Mouse (Mus musculus) hindbrain, embryonic 16.5 days (tissue): ENCODE results near the gene P2ry2. TPM values are rescaled to one million over a fixed set of nuclear protein-coding genes. Genes with fewer than 3 reads are reported as not detected.

Experiments used
- ATAC-seq: fragments of 200-750 bp; cut with Nextera tagmentation; 2 replicates; pipeline ENCODE4 v1.8.0; 2017; ENCODE audit warnings: moderate TSS enrichment, moderate library complexity
- H3K27ac ChIP-seq: fragments of 300-500 bp; sonication (generic); 2 replicates; pipeline ENCODE4 v1.5.1; 2014; ENCODE audit warnings: low read depth, mild to moderate bottlenecking, control low read depth, low read length, moderate library complexity
- H3K27me3 ChIP-seq: fragments of 300-500 bp; sonication (generic); replicated peaks from 2 replicates; pipeline ENCODE4 v1.6.1; 2014; ENCODE audit warnings: low read length; ENCODE audit not compliant: control insufficient read depth, insufficient read depth
- H3K36me3 ChIP-seq: fragments of 300-500 bp; sonication (generic); 2 replicates; pipeline ENCODE4 v1.6.1; 2014; ENCODE audit warnings: mild to moderate bottlenecking, low read length, moderate library complexity, mixed read lengths; ENCODE audit not compliant: control insufficient read depth, insufficient read depth
- H3K4me1 ChIP-seq: fragments of 300-500 bp; sonication (generic); 2 replicates; pipeline ENCODE4 v1.6.1; 2014; ENCODE audit warnings: low read depth, low read length; ENCODE audit not compliant: control insufficient read depth, insufficient read depth
- H3K4me2 ChIP-seq: fragments of 300-500 bp; sonication (generic); 2 replicates; pipeline ENCODE4 v1.6.1; 2014; ENCODE audit warnings: mild to moderate bottlenecking, low read length, control low read depth, moderate library complexity
- H3K4me3 ChIP-seq: fragments of 300-500 bp; sonication (generic); 2 replicates; pipeline ENCODE4 v1.5.1; 2014; ENCODE audit warnings: mild to moderate bottlenecking, low read length, control low read depth, moderate library complexity
- H3K9ac ChIP-seq: fragments of 300-500 bp; sonication (generic); 2 replicates; pipeline ENCODE4 v1.6.1; 2014; ENCODE audit warnings: low read depth, mild to moderate bottlenecking, control low read depth, low read length, moderate library complexity
- H3K9me3 ChIP-seq: fragments of 300-500 bp; sonication (generic); 2 replicates; pipeline ENCODE4 v1.6.1; 2014; ENCODE audit warnings: mild to moderate bottlenecking, low read length, moderate library complexity; ENCODE audit not compliant: control insufficient read depth
- WGBS: fragments of 180-500 bp; shearing (Covaris S2); extraction: QIAGEN DNeasy Blood & Tissue Kit; methylation state at CpG from one replicate; pipeline ENCODE4 v1.1.7; 2014; 5-methylcytosine and 5-hydroxymethylcytosine counted together
- polyA plus RNA-seq: library from polyadenylated mRNA; unstranded; fragments of >200 nt; fragmentation: Nextera tagmentation; extraction: Ambion mirVana; gene quantifications from 2 replicates; pipeline ENCODE4 v1.2.1, GENCODE M21; 2015

Gene P2ry2
- polyA plus RNA-seq, 1 experiment from 2014 or later: 0.64 TPM

- H3K9ac ChIP-seq: peak within 1 kb of the TSS; percentile 51
- H3K27ac ChIP-seq: no peak within 1 kb of the TSS
- no peaks in the 10 kb centered on the region for H3K36me3 ChIP-seq
- peak within 1 kb of the TSS; percentile 36 for H3K4me3 ChIP-seq
- ATAC-seq: peak; percentile 63
- H3K9me3 ChIP-seq: no peaks in the 10 kb centered on the region
- peaks cover 17% of the 10 kb centered on the region for H3K27me3 ChIP-seq
- H3K4me1 ChIP-seq: peaks cover 5% of the 10 kb centered on the region
- H3K4me2 ChIP-seq: peak within 1 kb of the TSS; percentile 55
- 2% methylated on average over 36 of the region's 36 CpGs for WGBS
These were observed 38.3 kb downstream of the P2ry2 start, which contains the start of gene P2ry6 for GRCm38 (mm10) chr7:100974135-100974903. P2ry6 (minus strand) TSS chr7:100974649.

- peaks cover 5% of the 10 kb centered on the region for H3K4me1 ChIP-seq
- peaks cover 17% of the 10 kb centered on the region for H3K27me3 ChIP-seq
- H3K4me2 ChIP-seq: no peak overlapping the region
- H3K27ac ChIP-seq: no peak overlapping the region
- no peak for ATAC-seq
- no peak overlapping the region for H3K4me3 ChIP-seq
- H3K9ac ChIP-seq: no peak overlapping the region
- no peaks in the 10 kb centered on the region for H3K36me3 ChIP-seq
- no peaks in the 10 kb centered on the region for H3K9me3 ChIP-seq
- WGBS: 49% methylated on average over 3 of the region's 3 CpGs
These were observed 39.8 kb downstream of the P2ry2 start for GRCm38 (mm10) chr7:100972875-100973274.

GRCm38 (mm10) chr7:100968874-100969659 lies 43.6 kb downstream of the P2ry2 start:
- ATAC-seq: no peak
- H3K9me3 ChIP-seq: no peaks in the 10 kb centered on the region
- no peak overlapping the region for H3K4me2 ChIP-seq
- H3K4me3 ChIP-seq: no peak overlapping the region
- H3K4me1 ChIP-seq: peaks cover 1% of the 10 kb centered on the region
- peaks cover 7% of the 10 kb centered on the region for H3K27me3 ChIP-seq
- H3K27ac ChIP-seq: no peak overlapping the region
- no peak overlapping the region for H3K9ac ChIP-seq
- no peaks in the 10 kb centered on the region for H3K36me3 ChIP-seq
- 73% methylated on average over 10 of the region's 10 CpGs for WGBS

- Histone ChIP-seq H3K4me2 (no peak overlapping the region), H3K9me3 (no peaks in the 10 kb centered on the region), H3K4me3 (no peak overlapping the region), H3K27ac (no peak overlapping the region), H3K9ac (no peak overlapping the region), H3K27me3 (peaks cover 2% of the 10 kb centered on the region), H3K36me3 (no peaks in the 10 kb centered on the region), H3K4me1 (no peaks in the 10 kb centered on the region)
- WGBS: 83% methylated on average over 6 of the region's 6 CpGs
- no peak for ATAC-seq
These were observed 44.3 kb downstream of the P2ry2 start for GRCm38 (mm10) chr7:100968376-100968775.

- Histone ChIP-seq H3K9me3 (no peaks in the 10 kb centered on the region), H3K9ac (no peak overlapping the region), H3K4me1 (no peaks in the 10 kb centered on the region), H3K4me3 (no peak overlapping the region), H3K27me3 (no peaks in the 10 kb centered on the region), H3K4me2 (no peak overlapping the region), H3K36me3 (no peaks in the 10 kb centered on the region), H3K27ac (no peak overlapping the region)
- ATAC-seq: no peak
- WGBS: 84% methylated on average over 9 of the region's 9 CpGs
These were observed 44.8 kb downstream of the P2ry2 start for GRCm38 (mm10) chr7:100967850-100968249.

- no peak overlapping the region for H3K4me2 ChIP-seq
- H3K4me1 ChIP-seq: no peaks in the 10 kb centered on the region
- no peaks in the 10 kb centered on the region for H3K9me3 ChIP-seq
- no peak overlapping the region for H3K27ac ChIP-seq
- no peaks in the 10 kb centered on the region for H3K27me3 ChIP-seq
- WGBS: 91% methylated on average over 7 of the region's 7 CpGs
- no peak overlapping the region for H3K9ac ChIP-seq
- no peak for ATAC-seq
- H3K36me3 ChIP-seq: no peaks in the 10 kb centered on the region
- no peak overlapping the region for H3K4me3 ChIP-seq
These were observed 46.7 kb downstream of the P2ry2 start for GRCm38 (mm10) chr7:100966014-100966413.

- Histone ChIP-seq H3K27me3 (no peaks in the 10 kb centered on the region), H3K4me2 (no peak overlapping the region), H3K9me3 (no peaks in the 10 kb centered on the region), H3K36me3 (no peaks in the 10 kb centered on the region), H3K9ac (no peak overlapping the region), H3K4me3 (no peak overlapping the region), H3K27ac (no peak overlapping the region), H3K4me1 (no peaks in the 10 kb centered on the region)
- ATAC-seq: peak; percentile 65
- WGBS: 15% methylated on average over 4 of the region's 4 CpGs
These were observed 47.6 kb downstream of the P2ry2 start for GRCm38 (mm10) chr7:100965079-100965478.

GRCm38 (mm10) chr7:100964242-100964641 lies 48.4 kb downstream of the P2ry2 start:
- no peak overlapping the region for H3K4me2 ChIP-seq
- no peaks in the 10 kb centered on the region for H3K36me3 ChIP-seq
- H3K4me3 ChIP-seq: no peak overlapping the region
- H3K4me1 ChIP-seq: no peaks in the 10 kb centered on the region
- no peak for ATAC-seq
- no peaks in the 10 kb centered on the region for H3K27me3 ChIP-seq
- no peak overlapping the region for H3K27ac ChIP-seq
- no peak overlapping the region for H3K9ac ChIP-seq
- 89% methylated on average over 6 of the region's 6 CpGs for WGBS
- H3K9me3 ChIP-seq: no peaks in the 10 kb centered on the region

GRCm38 (mm10) chr7:100963381-100963780 lies 49.3 kb downstream of the P2ry2 start:
- H3K4me3 ChIP-seq: no peak overlapping the region
- H3K4me2 ChIP-seq: no peak overlapping the region
- WGBS: 66% methylated on average over 8 of the region's 8 CpGs
- ATAC-seq: no peak
- H3K9me3 ChIP-seq: 0 out of 2 replicates have a peak, but pooled peaks cover 3% of the 10 kb centered on the region
- H3K27ac ChIP-seq: no peak overlapping the region
- no peak overlapping the region for H3K9ac ChIP-seq
- no peaks in the 10 kb centered on the region for H3K27me3 ChIP-seq
- no peaks in the 10 kb centered on the region for H3K4me1 ChIP-seq
- H3K36me3 ChIP-seq: no peaks in the 10 kb centered on the region
